Mouse (Mus musculus) bone marrow, adult 2 months (tissue): ENCODE measurements around the gene Clec2h.

ENCODE experiments used
- CTCF ChIP-seq: fragments of 200-500 bp; IDR thresholded peaks from 2 replicates; pipeline ENCODE4 v1.5.1; 2011; ENCODE audit warnings: low read length, control low read depth; ENCODE audit not compliant: control insufficient read depth, insufficient read depth
- POLR2A ChIP-seq: fragments of 200-500 bp; IDR thresholded peaks from 2 replicates; pipeline ENCODE4 v1.6.1; 2011; ENCODE audit warnings: low read depth, mild to moderate bottlenecking, control low read depth, low read length, borderline replicate concordance; ENCODE audit not compliant: control insufficient read depth

DNA sequence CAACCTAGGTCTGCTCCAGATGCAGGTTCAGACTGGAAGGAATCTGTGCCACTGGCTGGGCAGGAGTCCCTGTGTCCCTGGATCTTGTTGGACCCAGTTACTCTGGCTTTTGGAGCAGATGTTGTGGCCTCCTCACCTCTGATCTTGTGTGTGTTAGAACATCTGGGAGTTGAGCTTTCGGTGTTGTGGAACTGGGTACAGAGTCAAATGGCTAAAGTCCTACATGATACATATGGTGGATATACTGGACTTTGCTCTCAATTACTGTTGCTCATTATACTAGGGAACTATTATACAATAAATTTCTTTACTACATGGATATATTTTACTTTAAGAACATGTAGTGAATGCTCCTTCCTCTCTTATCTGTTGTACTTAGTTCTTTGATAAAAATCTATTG, 936 bp upstream of the Clec2h start:
- TF ChIP-seq CTCF (no peak), POLR2A (no peak)
